8 mouse cellular contexts compared by ENCODE assay signal in the genomic region with DNA sequence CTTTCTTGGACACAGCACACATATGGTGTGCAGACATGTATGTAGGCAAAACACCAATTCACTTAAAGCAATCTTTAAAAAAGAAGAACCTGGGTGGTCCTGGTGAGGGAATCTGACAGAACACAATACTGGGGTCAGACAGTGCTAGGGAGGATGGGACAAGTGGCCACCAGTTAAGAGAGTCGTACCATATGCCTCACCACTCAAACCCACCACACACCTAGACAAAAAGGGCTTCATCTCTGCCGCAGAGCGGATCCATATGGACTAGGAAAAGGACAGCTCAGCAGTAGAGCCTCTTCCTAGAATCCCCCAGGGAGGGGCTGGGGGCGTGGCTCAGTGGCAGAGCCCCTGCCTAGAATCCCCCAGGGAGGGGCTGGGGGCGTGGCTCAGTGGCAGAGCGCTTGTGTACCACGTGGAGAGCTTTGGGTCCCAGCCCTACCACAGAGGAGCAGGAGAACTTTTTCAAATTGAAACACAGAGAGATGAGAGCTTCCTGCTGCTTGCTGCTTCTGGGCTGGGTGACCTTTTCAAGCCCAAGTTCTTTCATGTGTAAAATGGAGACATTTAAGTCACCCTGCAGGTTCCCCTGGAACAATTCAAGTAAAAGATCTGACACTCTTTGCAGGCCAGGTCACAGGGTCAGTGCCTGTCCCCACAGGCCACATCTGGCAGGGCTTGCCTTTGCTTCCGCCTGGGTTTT. TPM values are rescaled to one million over a fixed set of nuclear protein-coding genes. Genes with fewer than 3 reads are reported as not detected.
DNase-seq lines count a peak whose midpoint lies in the region; ATAC-seq lines count a peak whose summit lies in the region.

No protein-coding gene starts in this region.

- H3K4me1 ChIP-seq in midbrain, embryonic 11.5 days (ENCODE audit: control insufficient read depth, insufficient read depth, low read length): peaks cover 6% of the 10 kb centered on the region
- peaks cover 8% of the 10 kb centered on the region for H3K4me1 ChIP-seq in midbrain, embryonic 16.5 days (ENCODE audit: control insufficient read depth, insufficient read depth, low read length)
- H3K4me1 ChIP-seq in intestine, embryonic 16.5 days (ENCODE audit: control insufficient read depth, insufficient read depth, low read length): peaks cover 35% of the 10 kb centered on the region
- H3K4me1 ChIP-seq in neural tube, embryonic 11.5 days (ENCODE audit: control insufficient read depth, insufficient read depth, low read length): peaks cover 13% of the 10 kb centered on the region; the same call in 1 of the 2 replicates

- ATAC-seq in midbrain, embryonic 11.5 days (ENCODE audit: low FRiP score): peak; percentile 43
- ATAC-seq in midbrain, embryonic 16.5 days: no peak
- ATAC-seq in intestine, embryonic 16.5 days: peak; percentile 17; the same call in 1 of the 2 replicates
- ATAC-seq in neural tube, embryonic 11.5 days (ENCODE audit: insufficient read depth, low FRiP score, low TSS enrichment): no peak

- H3K4me2 ChIP-seq in midbrain, embryonic 11.5 days: no peak overlapping the region
- H3K4me2 ChIP-seq in midbrain, embryonic 16.5 days (ENCODE audit: low read length): no peak overlapping the region
- no peak overlapping the region for H3K4me2 ChIP-seq in intestine, embryonic 16.5 days (ENCODE audit: low read depth, low read length)
- no peak overlapping the region for H3K4me2 ChIP-seq in neural tube, embryonic 11.5 days (ENCODE audit: low read depth)

- no peak overlapping the region for H3K4me3 ChIP-seq in midbrain, embryonic 11.5 days (ENCODE audit: low read depth, low read length)
- H3K4me3 ChIP-seq in midbrain, embryonic 16.5 days (ENCODE audit: low read depth, low read length): no peak overlapping the region
- H3K4me3 ChIP-seq in intestine, embryonic 16.5 days (ENCODE audit: low read length): no peak overlapping the region
- no peak overlapping the region for H3K4me3 ChIP-seq in neural tube, embryonic 11.5 days (ENCODE audit: low read depth, low read length)

- no peak overlapping the region for H3K9ac ChIP-seq in midbrain, embryonic 11.5 days (ENCODE audit: low read length)
- H3K9ac ChIP-seq in midbrain, embryonic 16.5 days (ENCODE audit: low read depth, low read length): no peak overlapping the region
- no peak overlapping the region for H3K9ac ChIP-seq in intestine, embryonic 16.5 days (ENCODE audit: low read depth, low read length)
- no peak overlapping the region for H3K9ac ChIP-seq in neural tube, embryonic 11.5 days (ENCODE audit: low read length)

- H3K9me3 ChIP-seq in midbrain, embryonic 11.5 days (ENCODE audit: control insufficient read depth, low read length): no peaks in the 10 kb centered on the region
- H3K9me3 ChIP-seq in midbrain, embryonic 16.5 days (replicated peaks; ENCODE audit: control insufficient read depth, low read length, poor library complexity, severe bottlenecking): no peaks in the 10 kb centered on the region
- no peaks in the 10 kb centered on the region for H3K9me3 ChIP-seq in intestine, embryonic 16.5 days (ENCODE audit: control insufficient read depth, low read length)
- H3K9me3 ChIP-seq in neural tube, embryonic 11.5 days (ENCODE audit: control insufficient read depth, low read length): no peaks in the 10 kb centered on the region

- no peak overlapping the region for H3K27ac ChIP-seq in midbrain, embryonic 11.5 days (ENCODE audit: low read depth, low read length)
- no peak overlapping the region for H3K27ac ChIP-seq in midbrain, embryonic 16.5 days (ENCODE audit: low read length)
- no peak overlapping the region; the same call in 1 of the 2 replicates for H3K27ac ChIP-seq in intestine, embryonic 16.5 days (ENCODE audit: low read length)
- 0 out of 2 replicates have a peak overlapping the region, but pooled peaks have one; percentile 27 for H3K27ac ChIP-seq in neural tube, embryonic 11.5 days (ENCODE audit: low read depth, low read length)

- 8% methylated on average over 8 of the region's 8 CpGs for WGBS in midbrain, embryonic 11.5 days
- 10% methylated on average over 8 of the region's 8 CpGs for WGBS in midbrain, embryonic 16.5 days
- 15% methylated on average over 8 of the region's 8 CpGs for WGBS in intestine, embryonic 16.5 days
- WGBS in neural tube, embryonic 11.5 days: 2% methylated on average over 8 of the region's 8 CpGs

- H3K36me3 ChIP-seq in midbrain, embryonic 11.5 days (ENCODE audit: control insufficient read depth, insufficient read depth, low read length): peaks cover 2% of the 10 kb centered on the region; the same call in 1 of the 2 replicates
- H3K36me3 ChIP-seq in midbrain, embryonic 16.5 days (ENCODE audit: control insufficient read depth, insufficient read depth, low read length): peaks cover 11% of the 10 kb centered on the region
- peaks cover 22% of the 10 kb centered on the region for H3K36me3 ChIP-seq in intestine, embryonic 16.5 days (ENCODE audit: control insufficient read depth, insufficient read depth, low read length)
- H3K36me3 ChIP-seq in neural tube, embryonic 11.5 days (ENCODE audit: control insufficient read depth, insufficient read depth, low read length): peaks cover 7% of the 10 kb centered on the region; the same call in 1 of the 2 replicates

- H3K27me3 ChIP-seq in midbrain, embryonic 11.5 days (ENCODE audit: control insufficient read depth, insufficient read depth, low read length): no peaks in the 10 kb centered on the region
- no peaks in the 10 kb centered on the region for H3K27me3 ChIP-seq in midbrain, embryonic 16.5 days (ENCODE audit: control insufficient read depth, insufficient read depth, low read depth, low read length)
- no peaks in the 10 kb centered on the region for H3K27me3 ChIP-seq in intestine, embryonic 16.5 days (replicated peaks; ENCODE audit: control insufficient read depth, insufficient read depth, low read length)
- no peaks in the 10 kb centered on the region for H3K27me3 ChIP-seq in neural tube, embryonic 11.5 days (ENCODE audit: control insufficient read depth, insufficient read depth, low read length)

- peak; percentile 62 for DNase-seq in adrenal gland, postnatal 10 days
- no peak for DNase-seq in adrenal gland, adult 8-10 months
- DNase-seq in midbrain, embryonic 11.5 days (ENCODE audit: low spot score, missing footprints): no peak
- no peak for DNase-seq in neural tube, embryonic 11.5 days (ENCODE audit: low spot score)
- DNase-seq in layer of hippocampus, adult 9-11 months: no peak
- no peak for DNase-seq in thymus, adult 18-20 months

RNA-seq across cellular contexts. Expression of gene Nectin2, which starts 8.8 kb away (rescaled TPM):
- total RNA-seq in adrenal gland, postnatal 10 days (2021): 100 to 1,000 TPM in 1 of 2 experiments, 10 to 100 TPM in 1; 86.7 to 106 TPM
- total RNA-seq in adrenal gland, adult 8-10 months (2022): 100 to 1,000 TPM in 1 of 4 experiments, 10 to 100 TPM in 3; 72.1 to 116 (median 88.9) TPM
- polyA plus RNA-seq in midbrain, embryonic 11.5 days (2014; fragmentation: Nextera tagmentation; extraction: Ambion mirVana): 48.0 and 52.8 TPM in 2 replicates
- polyA plus RNA-seq in midbrain, embryonic 16.5 days (2015; fragmentation: Nextera tagmentation; extraction: Ambion mirVana): 55.3 and 56.7 TPM in 2 replicates
- 143 and 149 TPM in 2 replicates for polyA plus RNA-seq in intestine, embryonic 16.5 days (2015; fragmentation: Nextera tagmentation; extraction: Ambion mirVana)
- polyA plus RNA-seq in neural tube, embryonic 11.5 days (2014; fragmentation: Nextera tagmentation; extraction: Ambion mirVana): 70.0 and 76.5 TPM in 2 replicates

RNA-seq across cellular contexts. Expression of gene Tomm40, which starts 26.2 kb away (rescaled TPM):
- total RNA-seq in adrenal gland, postnatal 10 days (2021): 100 to 1,000 TPM; 157 to 171 TPM
- 100 to 1,000 TPM; 119 to 134 (median 125) TPM for total RNA-seq in adrenal gland, adult 8-10 months (2022)
- 113 and 138 TPM in 2 replicates for polyA plus RNA-seq in midbrain, embryonic 11.5 days (2014; fragmentation: Nextera tagmentation; extraction: Ambion mirVana)
- 113 and 118 TPM in 2 replicates for polyA plus RNA-seq in midbrain, embryonic 16.5 days (2015; fragmentation: Nextera tagmentation; extraction: Ambion mirVana)
- 143 and 157 TPM in 2 replicates for polyA plus RNA-seq in intestine, embryonic 16.5 days (2015; fragmentation: Nextera tagmentation; extraction: Ambion mirVana)
- 150 and 155 TPM in 2 replicates for polyA plus RNA-seq in neural tube, embryonic 11.5 days (2014; fragmentation: Nextera tagmentation; extraction: Ambion mirVana)

RNA-seq across cellular contexts. Expression of gene Bcam, which starts 29.3 kb away (rescaled TPM):
- 10 to 100 TPM; 62.4 to 75.1 TPM for total RNA-seq in adrenal gland, postnatal 10 days (2021)
- total RNA-seq in adrenal gland, adult 8-10 months (2022): 10 to 100 TPM; 50.3 to 63.5 (median 55.3) TPM
- 11.7 and 13.2 TPM in 2 replicates for polyA plus RNA-seq in midbrain, embryonic 11.5 days (2014; fragmentation: Nextera tagmentation; extraction: Ambion mirVana)
- polyA plus RNA-seq in midbrain, embryonic 16.5 days (2015; fragmentation: Nextera tagmentation; extraction: Ambion mirVana): 10.5 and 14.0 TPM in 2 replicates
- polyA plus RNA-seq in intestine, embryonic 16.5 days (2015; fragmentation: Nextera tagmentation; extraction: Ambion mirVana): 58.7 and 62.7 TPM in 2 replicates
- 21.1 and 21.7 TPM in 2 replicates for polyA plus RNA-seq in neural tube, embryonic 11.5 days (2014; fragmentation: Nextera tagmentation; extraction: Ambion mirVana)

RNA-seq across cellular contexts. Expression of gene Apoe, which starts 42.5 kb away (rescaled TPM):
- total RNA-seq in adrenal gland, postnatal 10 days (2021): 1,000 to 10,000 TPM; 1,872 to 4,173 TPM
- 1,000 to 10,000 TPM in 3 of 4 experiments, 100 to 1,000 TPM in 1; 996 to 1,300 (median 1,120) TPM for total RNA-seq in adrenal gland, adult 8-10 months (2022)
- polyA plus RNA-seq in midbrain, embryonic 11.5 days (2014; fragmentation: Nextera tagmentation; extraction: Ambion mirVana): 180 and 196 TPM in 2 replicates
- polyA plus RNA-seq in midbrain, embryonic 16.5 days (2015; fragmentation: Nextera tagmentation; extraction: Ambion mirVana): 350 and 686 TPM in 2 replicates
- 314 and 355 TPM in 2 replicates for polyA plus RNA-seq in intestine, embryonic 16.5 days (2015; fragmentation: Nextera tagmentation; extraction: Ambion mirVana)
- 125 and 146 TPM in 2 replicates for polyA plus RNA-seq in neural tube, embryonic 11.5 days (2014; fragmentation: Nextera tagmentation; extraction: Ambion mirVana)

RNA-seq across cellular contexts. Expression of gene Apoc1, which starts 49.0 kb away (rescaled TPM):
- total RNA-seq in adrenal gland, postnatal 10 days (2021): 1,000 to 10,000 TPM in 1 of 2 experiments, 100 to 1,000 TPM in 1; 910 to 1,570 TPM
- total RNA-seq in adrenal gland, adult 8-10 months (2022): 100 to 1,000 TPM in 2 of 4 experiments, 10 to 100 TPM in 2; 11.6 to 554 (median 210) TPM
- 1.9 and 3.2 TPM in 2 replicates for polyA plus RNA-seq in midbrain, embryonic 11.5 days (2014; fragmentation: Nextera tagmentation; extraction: Ambion mirVana)
- 0.96 and 1.0 TPM in 2 replicates for polyA plus RNA-seq in midbrain, embryonic 16.5 days (2015; fragmentation: Nextera tagmentation; extraction: Ambion mirVana)
- 39.5 and 43.2 TPM in 2 replicates for polyA plus RNA-seq in intestine, embryonic 16.5 days (2015; fragmentation: Nextera tagmentation; extraction: Ambion mirVana)
- 3.4 and 6.9 TPM in 2 replicates for polyA plus RNA-seq in neural tube, embryonic 11.5 days (2014; fragmentation: Nextera tagmentation; extraction: Ambion mirVana)

Comparison
In these comparisons a context has a peak if more than half of its experiments do, and no peak if none do; other contexts are left out.
1. ATAC-seq: peak in midbrain, embryonic 11.5 days (single experiment) and intestine, embryonic 16.5 days (single experiment); none in midbrain, embryonic 16.5 days (single experiment) and neural tube, embryonic 11.5 days (single experiment).